Mouse (Mus musculus) limb, embryonic 12.5 days (tissue): Measurements from ENCODE around the gene Fgfbp3. TPM values are rescaled to one million over a fixed set of nuclear protein-coding genes. Genes with fewer than 3 reads are reported as not detected.

Experiments
- ATAC-seq: fragments of 200-750 bp; cut with Nextera tagmentation; 2 replicates; pipeline ENCODE4 v1.8.0; 2017; ENCODE audit warnings: low read depth, moderate TSS enrichment; ENCODE audit not compliant: insufficient number of reproducible peaks, insufficient read depth, low FRiP score, low TSS enrichment
- H3K27ac ChIP-seq: fragments of 300-500 bp; sonication (generic); 2 replicates; pipeline ENCODE4 v1.5.1; 2016; ENCODE audit warnings: mild to moderate bottlenecking, moderate library complexity
- H3K27me3 ChIP-seq: fragments of 300-500 bp; sonication (generic); 2 replicates; pipeline ENCODE4 v1.6.1; 2016; ENCODE audit warnings: mild to moderate bottlenecking, moderate library complexity
- H3K36me3 ChIP-seq: fragments of 300-500 bp; sonication (generic); 2 replicates; pipeline ENCODE4 v1.6.1; 2016; ENCODE audit warnings: mild to moderate bottlenecking, moderate library complexity
- H3K4me1 ChIP-seq: fragments of 300-500 bp; sonication (generic); replicated peaks from 2 replicates; pipeline ENCODE4 v1.6.1; 2016
- H3K4me2 ChIP-seq: fragments of 300-500 bp; sonication (generic); 2 replicates; pipeline ENCODE4 v1.6.1; 2016; ENCODE audit warnings: mild to moderate bottlenecking, moderate library complexity
- H3K4me3 ChIP-seq: fragments of 300-500 bp; sonication (generic); replicated peaks from 2 replicates; pipeline ENCODE4 v1.5.1; 2016; ENCODE audit warnings: mild to moderate bottlenecking
- H3K9ac ChIP-seq: fragments of 300-500 bp; sonication (generic); replicated peaks from 2 replicates; pipeline ENCODE4 v1.6.1; 2016; ENCODE audit warnings: mild to moderate bottlenecking, moderate library complexity
- H3K9me3 ChIP-seq: fragments of 300-500 bp; sonication (generic); 2 replicates; pipeline ENCODE4 v1.6.1; 2016; ENCODE audit warnings: mild to moderate bottlenecking, moderate library complexity
- WGBS: fragments of 180-500 bp; shearing (Covaris S2); methylation state at CpG from one replicate; pipeline ENCODE4 v1.1.7; 2016; 5-methylcytosine and 5-hydroxymethylcytosine counted together
- polyA plus RNA-seq: library from polyadenylated mRNA; unstranded; fragments of >200 nt; fragmentation: Nextera tagmentation; extraction: Ambion mirVana; gene quantifications from 2 replicates; pipeline ENCODE4 v1.2.1, GENCODE M21; 2016

Fgfbp3 gene
- polyA plus RNA-seq, 1 experiment from 2014 or later: 8.6 TPM

DNA sequence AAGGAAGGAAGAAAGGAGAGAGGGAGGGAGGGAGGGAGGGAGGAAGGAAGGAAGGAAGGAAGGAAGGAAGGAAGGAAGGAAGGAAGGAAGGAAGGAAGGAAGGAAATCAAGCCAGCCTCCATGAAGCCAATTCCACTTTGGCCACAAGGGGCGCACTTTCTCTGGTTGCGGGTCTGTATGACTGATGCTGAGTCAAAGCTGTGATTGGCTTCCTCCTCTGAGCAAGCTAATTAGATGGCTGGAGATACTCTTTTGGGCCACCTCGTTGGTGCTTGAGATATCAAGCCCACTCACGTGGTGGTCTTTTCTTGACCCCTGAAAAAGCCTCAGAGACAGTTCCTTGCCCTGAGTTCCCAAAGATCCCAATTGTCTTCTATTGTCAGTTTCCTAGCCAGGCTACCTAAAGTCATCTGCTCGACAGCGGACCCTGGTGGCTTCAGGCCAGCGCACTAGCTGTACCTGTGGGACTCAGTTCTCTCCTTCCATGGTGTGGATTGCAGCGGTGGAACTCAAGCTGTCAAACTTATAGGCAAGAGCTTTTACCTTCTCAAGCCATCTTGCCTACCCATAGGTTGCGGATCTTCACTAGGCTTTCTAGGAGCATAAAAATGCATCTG, 9.6 kb downstream of the Fgfbp3 start:
- Histone ChIP-seq H3K4me3 (no peak overlapping the region), H3K4me2 (no peak overlapping the region), H3K4me1 (0 out of 2 replicates have a peak, but pooled peaks cover under 1% of the 10 kb centered on the region), H3K27me3 (no peaks in the 10 kb centered on the region), H3K9ac (no peak overlapping the region), H3K36me3 (no peaks in the 10 kb centered on the region), H3K27ac (no peak overlapping the region), H3K9me3 (no peaks in the 10 kb centered on the region)
- 27% methylated on average over 9 of the region's 9 CpGs for WGBS
- no peak for ATAC-seq

DNA sequence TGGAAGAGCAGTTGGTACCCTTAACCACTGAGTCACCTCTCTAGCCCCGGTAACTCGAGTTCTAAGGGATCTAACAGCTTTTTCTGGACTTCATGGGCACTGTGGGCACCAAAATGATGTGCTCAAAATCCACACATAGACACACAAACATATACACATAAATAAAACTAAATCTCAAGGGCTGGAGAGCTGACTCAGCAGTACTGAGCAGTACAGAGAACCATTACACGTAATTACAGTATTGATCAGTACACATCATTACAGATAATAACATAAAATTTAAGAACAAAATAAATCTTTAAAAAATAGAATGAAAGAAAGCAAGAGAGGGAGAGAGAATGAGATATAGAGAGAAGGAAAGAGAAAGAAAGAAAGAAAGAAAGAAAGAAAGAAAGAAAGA, 10.3 kb downstream of the Fgfbp3 start:
- Histone ChIP-seq H3K9me3 (no peaks in the 10 kb centered on the region), H3K36me3 (no peaks in the 10 kb centered on the region), H3K4me1 (0 out of 2 replicates have a peak, but pooled peaks cover 3% of the 10 kb centered on the region), H3K27ac (no peak overlapping the region), H3K4me3 (no peak overlapping the region), H3K4me2 (no peak overlapping the region), H3K27me3 (no peaks in the 10 kb centered on the region), H3K9ac (no peak overlapping the region)
- WGBS: 78% methylated on average over 3 of the region's 3 CpGs
- ATAC-seq: no peak

DNA sequence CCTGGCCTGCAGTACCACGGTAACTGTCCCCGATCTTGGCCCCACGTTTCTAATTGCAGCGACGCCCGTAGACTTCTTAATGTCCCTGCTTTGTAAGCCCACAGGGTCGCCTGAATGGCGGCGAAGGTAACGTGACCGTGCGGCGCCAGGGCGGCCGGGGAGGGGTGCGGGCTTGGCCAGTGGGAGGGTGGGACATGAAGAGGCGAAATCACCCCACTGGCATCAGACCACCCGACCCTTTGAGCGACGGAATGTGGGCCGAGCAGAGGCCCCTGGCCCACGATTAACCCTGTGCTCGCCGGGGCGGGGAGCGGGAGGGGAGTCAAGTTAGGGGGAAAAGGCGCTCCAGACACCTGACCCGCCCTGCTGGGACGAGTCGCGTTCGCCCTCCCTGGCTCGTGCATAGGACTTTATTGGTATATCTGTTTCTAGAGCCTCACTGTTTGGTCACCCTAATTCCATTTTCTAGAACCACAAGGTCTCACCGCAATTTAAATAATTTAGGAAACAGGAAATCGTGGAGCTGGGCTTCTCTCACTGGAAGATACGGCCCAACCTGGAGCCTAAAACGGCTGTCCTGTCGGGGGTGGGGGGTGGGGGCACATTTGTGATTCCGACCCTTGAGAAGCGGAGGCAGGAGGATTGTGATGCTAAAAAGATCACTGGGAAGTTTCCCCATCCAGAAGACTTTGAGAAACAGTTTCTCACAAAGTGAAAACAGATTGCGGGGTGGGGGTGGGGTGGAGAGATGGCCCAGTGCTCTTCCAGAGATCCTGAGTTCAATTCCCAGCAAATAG, 15.0 kb downstream of the Fgfbp3 start:
- peak overlapping the region; percentile 74 for H3K27ac ChIP-seq
- 0 out of 2 replicates have a peak, but pooled peaks cover 3% of the 10 kb centered on the region for H3K4me1 ChIP-seq
- peak overlapping the region; percentile 48 for H3K4me3 ChIP-seq
- 2% methylated on average over 41 of the region's 41 CpGs for WGBS
- H3K27me3 ChIP-seq: no peaks in the 10 kb centered on the region
- H3K4me2 ChIP-seq: peak overlapping the region; percentile 63
- H3K36me3 ChIP-seq: no peaks in the 10 kb centered on the region
- H3K9ac ChIP-seq: peak overlapping the region; percentile 66
- H3K9me3 ChIP-seq: no peaks in the 10 kb centered on the region
- ATAC-seq: peak; percentile 85

DNA sequence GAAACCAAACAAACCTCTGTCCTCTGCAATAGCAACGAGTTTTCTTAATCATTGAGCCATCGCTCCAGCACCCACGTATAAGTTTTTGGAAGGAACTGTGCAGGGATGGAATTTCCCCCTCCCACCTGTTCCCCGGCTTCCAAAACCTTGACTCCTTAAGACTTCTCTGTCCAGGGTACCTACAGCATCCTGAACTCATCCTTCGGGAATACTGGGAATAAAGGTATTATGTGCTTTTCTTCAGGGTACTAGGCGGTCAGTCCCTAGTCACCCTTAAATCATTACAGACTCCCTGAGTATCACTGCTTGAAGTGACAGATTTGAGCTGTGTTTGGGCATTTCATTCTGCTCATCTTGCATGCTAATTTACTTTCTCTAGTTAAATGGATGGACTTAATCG, 16.0 kb downstream of the Fgfbp3 start:
- H3K4me3 ChIP-seq: no peak overlapping the region
- no peak for ATAC-seq
- no peaks in the 10 kb centered on the region for H3K9me3 ChIP-seq
- no peak overlapping the region for H3K27ac ChIP-seq
- H3K36me3 ChIP-seq: no peaks in the 10 kb centered on the region
- 0 out of 2 replicates have a peak, but pooled peaks cover 3% of the 10 kb centered on the region for H3K4me1 ChIP-seq
- 46% methylated on average over 7 of the region's 7 CpGs for WGBS
- no peaks in the 10 kb centered on the region for H3K27me3 ChIP-seq
- H3K9ac ChIP-seq: no peak overlapping the region
- H3K4me2 ChIP-seq: peak overlapping the region; percentile 63

DNA sequence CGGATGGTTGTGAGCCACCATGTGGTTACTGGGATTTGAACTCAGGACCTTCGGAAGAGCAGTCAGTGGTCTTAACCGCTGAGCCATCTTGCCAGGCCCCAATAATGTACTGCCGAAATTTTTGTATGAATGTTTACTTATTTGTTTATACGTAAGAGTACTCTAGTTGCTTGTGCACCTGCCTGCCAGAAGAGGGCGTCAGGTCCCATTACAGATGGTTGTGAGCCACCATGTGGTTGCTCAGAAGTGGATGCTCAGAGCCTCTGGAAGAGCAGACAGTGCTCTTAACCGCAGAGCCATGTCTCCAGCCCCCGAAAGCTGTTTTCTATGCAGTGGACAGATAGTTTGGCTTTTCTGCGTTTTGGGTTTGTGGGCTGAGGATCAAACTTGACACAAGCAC, 21.6 kb downstream of the Fgfbp3 start:
- ATAC-seq: no peak
- H3K27me3 ChIP-seq: no peaks in the 10 kb centered on the region
- no peaks in the 10 kb centered on the region for H3K9me3 ChIP-seq
- no peak overlapping the region for H3K4me3 ChIP-seq
- peaks cover 17% of the 10 kb centered on the region for H3K36me3 ChIP-seq
- WGBS: 43% methylated on average over 9 of the region's 9 CpGs
- peaks cover 8% of the 10 kb centered on the region; the same call in 1 of the 2 replicates for H3K4me1 ChIP-seq
- no peak overlapping the region for H3K9ac ChIP-seq
- H3K4me2 ChIP-seq: no peak overlapping the region
- H3K27ac ChIP-seq: no peak overlapping the region

DNA sequence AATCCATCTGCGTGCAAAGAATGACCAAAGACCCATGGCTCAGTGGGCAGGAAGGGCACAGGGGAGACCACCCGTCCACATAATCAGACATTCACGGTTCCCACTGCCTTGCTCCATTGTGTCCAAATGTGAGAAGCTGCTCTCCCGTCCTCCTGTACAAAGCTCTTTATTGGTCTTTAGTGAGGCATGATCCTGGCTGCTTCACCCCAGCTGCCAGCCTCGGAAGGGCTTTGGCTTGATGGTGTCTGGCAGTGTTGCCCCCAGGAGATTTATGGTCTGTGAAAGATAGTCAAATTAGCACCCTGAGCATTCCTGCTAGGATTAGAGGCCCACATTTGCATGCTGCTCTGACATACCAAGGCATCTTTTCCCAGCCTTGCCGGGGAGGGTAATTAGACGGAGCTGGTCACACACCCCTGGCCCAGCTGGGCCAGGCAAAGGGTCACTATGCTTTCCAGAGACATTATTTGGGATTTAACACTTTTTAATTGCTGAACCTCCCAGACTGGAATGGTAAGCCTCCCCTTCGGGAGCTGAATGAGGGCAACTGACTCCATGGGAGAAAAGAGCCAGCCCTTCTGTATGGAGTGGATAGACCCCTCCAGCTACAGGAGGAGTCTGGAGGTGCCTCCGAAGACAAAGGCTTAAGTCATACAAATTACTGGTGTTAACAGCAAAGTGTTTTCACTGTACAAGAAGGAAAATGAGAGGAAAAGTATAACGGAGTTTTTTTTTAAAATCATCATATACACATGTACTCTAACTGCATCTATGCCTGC, 22.4 kb downstream of the Fgfbp3 start:
- H3K36me3 ChIP-seq: peaks cover 23% of the 10 kb centered on the region
- H3K27me3 ChIP-seq: no peaks in the 10 kb centered on the region
- H3K4me2 ChIP-seq: no peak overlapping the region
- ATAC-seq: no peak
- H3K9ac ChIP-seq: peak overlapping the region; percentile 18; the same call in 1 of the 2 replicates
- peaks cover 8% of the 10 kb centered on the region; the same call in 1 of the 2 replicates for H3K4me1 ChIP-seq
- H3K9me3 ChIP-seq: no peaks in the 10 kb centered on the region
- no peak overlapping the region for H3K27ac ChIP-seq
- no peak overlapping the region for H3K4me3 ChIP-seq
- 14% methylated on average over 10 of the region's 10 CpGs for WGBS

DNA sequence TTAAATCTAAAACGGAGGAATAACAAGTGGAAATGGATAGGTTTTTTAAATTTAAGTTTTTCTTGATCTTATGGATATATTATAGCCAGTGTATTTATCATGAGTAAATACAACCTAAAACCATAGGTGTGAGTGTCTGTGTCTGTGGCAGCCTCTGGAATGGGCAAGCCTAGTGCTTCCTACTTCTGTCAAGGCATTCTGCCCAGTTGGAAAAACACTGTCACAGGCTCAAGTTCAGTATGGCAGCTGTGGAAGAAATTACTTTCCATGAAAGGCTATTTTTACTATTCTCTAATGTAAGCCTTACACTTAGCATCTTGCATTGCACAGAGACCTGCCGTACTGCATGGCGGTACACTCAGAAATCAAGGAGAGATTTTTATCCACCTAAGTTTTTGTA, 27.7 kb downstream of the Fgfbp3 start:
- no peak for ATAC-seq
- H3K9me3 ChIP-seq: no peaks in the 10 kb centered on the region
- H3K4me1 ChIP-seq: peaks cover 3% of the 10 kb centered on the region; the same call in 1 of the 2 replicates
- no peaks in the 10 kb centered on the region for H3K27me3 ChIP-seq
- peaks cover 74% of the 10 kb centered on the region for H3K36me3 ChIP-seq
- WGBS: 97% methylated on average over 3 of the region's 3 CpGs
- no peak overlapping the region for H3K4me3 ChIP-seq
- no peak overlapping the region for H3K4me2 ChIP-seq
- no peak overlapping the region for H3K27ac ChIP-seq
- no peak overlapping the region for H3K9ac ChIP-seq

DNA sequence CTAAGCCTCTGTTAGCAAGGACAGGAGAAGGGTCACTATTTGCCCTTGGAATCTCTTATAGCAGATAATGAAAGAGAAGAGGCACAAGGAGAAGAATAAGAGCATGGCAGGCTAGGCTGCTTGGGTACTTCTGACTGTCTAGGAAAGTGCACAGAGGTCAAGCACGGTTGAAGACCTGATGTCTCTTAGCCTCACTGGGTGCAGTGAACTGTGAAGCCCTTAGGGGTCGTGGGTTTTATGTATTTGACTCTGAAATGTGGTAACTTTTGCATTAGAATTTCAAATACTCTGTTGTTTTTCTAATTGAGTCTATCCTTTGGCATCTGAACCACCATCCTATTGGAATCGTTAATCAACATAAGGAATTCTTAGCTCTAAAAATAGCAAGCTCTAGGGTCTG, 31.7 kb downstream of the Fgfbp3 start:
- no peak for ATAC-seq
- H3K9me3 ChIP-seq: no peaks in the 10 kb centered on the region
- no peak overlapping the region for H3K4me3 ChIP-seq
- H3K4me1 ChIP-seq: no peaks in the 10 kb centered on the region
- H3K27ac ChIP-seq: no peak overlapping the region
- WGBS: 90% methylated on average over 3 of the region's 3 CpGs
- H3K4me2 ChIP-seq: no peak overlapping the region
- H3K9ac ChIP-seq: no peak overlapping the region
- peaks cover 97% of the 10 kb centered on the region for H3K36me3 ChIP-seq
- H3K27me3 ChIP-seq: no peaks in the 10 kb centered on the region

DNA sequence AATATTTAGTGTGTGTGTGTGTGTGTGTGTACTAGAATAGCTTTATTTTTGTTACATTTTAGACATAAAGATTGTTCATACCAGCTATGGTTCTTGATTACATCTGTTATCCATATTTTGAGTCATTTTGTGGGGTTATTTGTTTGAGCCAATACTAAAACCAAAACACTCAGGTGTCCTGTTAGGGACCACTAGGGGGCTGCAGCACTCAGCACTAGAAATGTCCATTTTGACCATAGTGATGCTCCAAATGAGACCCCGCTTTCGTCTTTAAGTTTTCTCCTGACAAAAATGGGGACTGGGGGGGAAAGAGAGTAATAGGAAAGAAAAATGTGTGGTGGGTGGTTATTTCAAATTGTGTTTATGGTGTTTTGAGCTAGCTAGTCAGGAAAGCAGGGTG, 33.1 kb downstream of the Fgfbp3 start:
- Histone ChIP-seq H3K4me1 (no peaks in the 10 kb centered on the region), H3K36me3 (peaks cover 98% of the 10 kb centered on the region), H3K9me3 (no peaks in the 10 kb centered on the region), H3K27me3 (no peaks in the 10 kb centered on the region), H3K4me3 (no peak overlapping the region), H3K4me2 (no peak overlapping the region), H3K9ac (no peak overlapping the region), H3K27ac (no peak overlapping the region)
- 83% methylated on average over 2 of the region's 2 CpGs for WGBS
- no peak for ATAC-seq

DNA sequence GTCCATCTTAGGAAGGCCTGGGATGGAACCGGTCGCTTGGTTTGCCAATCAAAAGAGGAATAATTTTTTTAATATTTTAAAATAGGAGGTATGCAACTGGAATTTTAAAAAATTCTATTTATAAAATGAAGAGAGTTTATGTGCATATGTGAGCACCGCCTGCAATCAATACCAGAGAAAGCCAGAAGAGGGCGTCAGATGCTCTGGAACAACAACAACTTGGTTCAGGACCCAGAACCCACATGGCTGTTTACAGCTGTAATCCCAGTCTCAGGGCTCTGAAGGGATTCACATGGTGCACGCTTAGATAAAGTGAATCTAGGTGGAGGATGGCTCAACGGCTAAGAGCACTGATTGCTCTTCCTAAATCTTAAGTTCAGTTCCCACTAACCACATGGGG, 36.3 kb downstream of the Fgfbp3 start:
- H3K27ac ChIP-seq: no peak overlapping the region
- no peak for ATAC-seq
- H3K36me3 ChIP-seq: peaks cover 97% of the 10 kb centered on the region
- no peak overlapping the region for H3K4me3 ChIP-seq
- H3K9me3 ChIP-seq: no peaks in the 10 kb centered on the region
- H3K4me1 ChIP-seq: no peaks in the 10 kb centered on the region
- H3K4me2 ChIP-seq: no peak overlapping the region
- H3K9ac ChIP-seq: no peak overlapping the region
- 83% methylated on average over 6 of the region's 6 CpGs for WGBS
- no peaks in the 10 kb centered on the region for H3K27me3 ChIP-seq
